Mouse (Mus musculus) neural tube, embryonic 12.5 days (tissue): ENCODE results near the gene Gm8922. TPM values are rescaled to one million over a fixed set of nuclear protein-coding genes. Genes with fewer than 3 reads are reported as not detected.
"Not testable (repeated sequence)": the region's sequence is repeated elsewhere in the genome, so short reads cannot be mapped to it uniquely, and the experiment has no call there.

ENCODE experiments used
- ATAC-seq: fragments of 200-750 bp; cut with Nextera tagmentation; 2 replicates; pipeline ENCODE4 v1.8.0; 2017; ENCODE audit warnings: low read depth, mild to moderate bottlenecking, moderate TSS enrichment, moderate library complexity; ENCODE audit not compliant: low FRiP score
- H3K27ac ChIP-seq: fragments of 300-500 bp; sonication (generic); 2 replicates; pipeline ENCODE4 v1.5.1; 2016
- H3K27me3 ChIP-seq: fragments of 300-500 bp; sonication (generic); replicated peaks from 2 replicates; pipeline ENCODE4 v1.6.1; 2016; ENCODE audit warnings: mild to moderate bottlenecking
- H3K36me3 ChIP-seq: fragments of 300-500 bp; sonication (generic); 2 replicates; pipeline ENCODE4 v1.6.1; 2016; ENCODE audit warnings: mild to moderate bottlenecking
- H3K4me1 ChIP-seq: fragments of 300-500 bp; sonication (generic); 2 replicates; pipeline ENCODE4 v1.6.1; 2016
- H3K4me2 ChIP-seq: fragments of 300-500 bp; sonication (generic); replicated peaks from 2 replicates; pipeline ENCODE4 v1.6.1; 2016; ENCODE audit warnings: mild to moderate bottlenecking
- H3K4me3 ChIP-seq: fragments of 300-500 bp; sonication (generic); 2 replicates; pipeline ENCODE4 v1.5.1; 2016
- H3K9ac ChIP-seq: fragments of 300-500 bp; sonication (generic); 2 replicates; pipeline ENCODE4 v1.6.1; 2016; ENCODE audit warnings: mild to moderate bottlenecking
- H3K9me3 ChIP-seq: fragments of 300-500 bp; sonication (generic); 2 replicates; pipeline ENCODE4 v1.6.1; 2016; ENCODE audit warnings: mild to moderate bottlenecking
- WGBS: fragments of 180-500 bp; shearing (Covaris S2); methylation state at CpG from one replicate; pipeline ENCODE4 v1.1.7; 2016; 5-methylcytosine and 5-hydroxymethylcytosine counted together
- polyA plus RNA-seq: library from polyadenylated mRNA; unstranded; fragments of >200 nt; fragmentation: Nextera tagmentation; extraction: Ambion mirVana; gene quantifications from 2 replicates; pipeline ENCODE4 v1.2.1, GENCODE M21; 2016

The Gm8922 gene
- polyA plus RNA-seq, result 0.79 and 0.94 TPM in 2 replicates

DNA sequence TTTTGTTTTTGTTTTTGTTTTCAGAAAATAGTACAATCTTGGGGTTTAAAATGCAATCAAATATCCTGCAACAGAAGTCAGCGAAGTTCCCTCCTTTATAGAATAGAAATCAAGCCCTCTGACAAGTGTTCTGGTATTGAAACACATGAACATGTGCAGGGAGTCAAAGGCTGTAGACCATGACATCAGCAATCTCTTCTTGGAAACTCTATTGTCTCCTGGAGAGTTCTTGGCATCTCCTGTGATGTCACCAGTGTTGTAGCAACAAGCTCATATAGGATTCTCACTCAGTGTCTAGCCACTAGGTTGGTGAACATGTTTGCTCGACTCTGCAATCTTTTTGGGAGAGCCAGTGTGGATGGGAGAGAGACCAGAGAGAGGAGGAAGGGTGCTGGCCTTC is at the start of gene Gm8922:
TSS of gene Gm8922 (plus strand) at position 301 of the 400 bp plus-strand sequence.
- H3K9ac ChIP-seq, ATAC-seq, H3K27me3 ChIP-seq, H3K4me3 ChIP-seq, H3K4me2 ChIP-seq, H3K4me1 ChIP-seq, H3K9me3 ChIP-seq, H3K27ac ChIP-seq, H3K36me3 ChIP-seq: not testable (repeated sequence)
- no CpG with 5 or more reads among the region's 2 CpGs for WGBS

Other genes with a start within 250 kb of the Gm8922 start
- not detected in 2 replicates for gene Gm8906, start 179.3 kb upstream of the Gm8922 start, polyA plus RNA-seq
- not detected in 2 replicates for gene Gm6460, start 87.0 kb upstream of the Gm8922 start, polyA plus RNA-seq
- gene Gm8926, start 88.6 kb downstream of the Gm8922 start, polyA plus RNA-seq, result not detected in 2 replicates
- not detected in 2 replicates for gene Gm6465, start 163.6 kb downstream of the Gm8922 start, polyA plus RNA-seq
- gene 4933402N22Rik, start 236.1 kb downstream of the Gm8922 start, polyA plus RNA-seq, result not detected in 2 replicates